Mouse (Mus musculus) stomach, embryonic 15.5 days (tissue): ENCODE data around the gene 4930402H24Rik. TPM values are rescaled to one million over a fixed set of nuclear protein-coding genes. Genes with fewer than 3 reads are reported as not detected.

Experiments used
- ATAC-seq: fragments of 200-750 bp; cut with Nextera tagmentation; 2 replicates; pipeline ENCODE4 v1.8.0; 2017; ENCODE audit warnings: low read depth, moderate number of reproducible peaks, moderate TSS enrichment; ENCODE audit not compliant: insufficient read depth, low FRiP score
- H3K27ac ChIP-seq: fragments of 300-500 bp; sonication (generic); 2 replicates; pipeline ENCODE4 v1.5.1; 2015; ENCODE audit warnings: mild to moderate bottlenecking, inconsistent platforms
- H3K27me3 ChIP-seq: fragments of 300-500 bp; sonication (generic); replicated peaks from 2 replicates; pipeline ENCODE4 v1.6.1; 2015; ENCODE audit warnings: inconsistent platforms
- H3K36me3 ChIP-seq: fragments of 300-500 bp; sonication (generic); 2 replicates; pipeline ENCODE4 v1.6.1; 2015; ENCODE audit warnings: inconsistent platforms
- H3K4me1 ChIP-seq: fragments of 300-500 bp; sonication (generic); 2 replicates; pipeline ENCODE4 v1.6.1; 2015; ENCODE audit warnings: inconsistent platforms
- H3K4me2 ChIP-seq: fragments of 300-500 bp; sonication (generic); 2 replicates; pipeline ENCODE4 v1.6.1; 2015; ENCODE audit warnings: mild to moderate bottlenecking, inconsistent platforms
- H3K4me3 ChIP-seq: fragments of 300-500 bp; sonication (generic); replicated peaks from 2 replicates; pipeline ENCODE4 v1.5.1; 2015; ENCODE audit warnings: inconsistent platforms
- H3K9ac ChIP-seq: fragments of 300-500 bp; sonication (generic); 2 replicates; pipeline ENCODE4 v1.6.1; 2015; ENCODE audit warnings: inconsistent platforms
- H3K9me3 ChIP-seq: fragments of 300-500 bp; sonication (generic); 2 replicates; pipeline ENCODE4 v1.6.1; 2016; ENCODE audit warnings: inconsistent platforms
- WGBS: fragments of 180-500 bp; shearing (Covaris S2); methylation state at CpG from one replicate; pipeline ENCODE4 v1.1.7; 2015; 5-methylcytosine and 5-hydroxymethylcytosine counted together
- polyA plus RNA-seq: library from polyadenylated mRNA; unstranded; fragments of >200 nt; fragmentation: Nextera tagmentation; extraction: Ambion mirVana; gene quantifications from 2 replicates; pipeline ENCODE4 v1.2.1, GENCODE M21; 2015

4930402H24Rik gene
- 29.8 and 31.9 TPM in 2 replicates for polyA plus RNA-seq

- H3K27me3 ChIP-seq, result no peaks in the 10 kb centered on the region
- ATAC-seq, result peak; percentile 99
- peak within 1 kb of the TSS; percentile 78 for H3K27ac ChIP-seq
- H3K4me2 ChIP-seq, result peak within 1 kb of the TSS; percentile 80
- WGBS, result 4% methylated on average over 50 of the region's 50 CpGs
- H3K36me3 ChIP-seq, result no peaks in the 10 kb centered on the region
- H3K4me3 ChIP-seq, result peak within 1 kb of the TSS; percentile 99
- H3K4me1 ChIP-seq, result peaks cover 5% of the 10 kb centered on the region; the same call in 1 of the 2 replicates
- H3K9ac ChIP-seq, result peak within 1 kb of the TSS; percentile 97
- H3K9me3 ChIP-seq, result no peaks in the 10 kb centered on the region
Measured at GRCm38 (mm10) chr2:130905751-130906583, at the start of gene 4930402H24Rik, which contains the start of gene Atrn. Gene 4930402H24Rik, minus strand, starts transcription at chr2:130906406. Gene Atrn, plus strand, starts transcription at chr2:130906495.

GRCm38 (mm10) chr2:130950548-130950947, 44.3 kb upstream of the 4930402H24Rik start:
- Histone ChIP-seq H3K9me3 (no peaks in the 10 kb centered on the region), H3K4me1 (no peaks in the 10 kb centered on the region), H3K36me3 (no peaks in the 10 kb centered on the region), H3K4me3 (no peak overlapping the region), H3K9ac (no peak overlapping the region), H3K4me2 (no peak overlapping the region), H3K27ac (no peak overlapping the region), H3K27me3 (no peaks in the 10 kb centered on the region)
- ATAC-seq, result no peak
- WGBS, result 5% methylated on average over 1 of the region's 1 CpGs

- Histone ChIP-seq H3K27ac (no peak overlapping the region), H3K9ac (no peak overlapping the region), H3K4me2 (no peak overlapping the region), H3K9me3 (no peaks in the 10 kb centered on the region), H3K36me3 (no peaks in the 10 kb centered on the region), H3K27me3 (no peaks in the 10 kb centered on the region), H3K4me1 (no peaks in the 10 kb centered on the region), H3K4me3 (no peak overlapping the region)
- WGBS, result 71% methylated on average over 2 of the region's 2 CpGs
- ATAC-seq, result no peak
Measured at GRCm38 (mm10) chr2:130949781-130950180, 43.6 kb upstream of the 4930402H24Rik start.

- Histone ChIP-seq H3K4me1 (no peaks in the 10 kb centered on the region), H3K9ac (no peak overlapping the region), H3K9me3 (no peaks in the 10 kb centered on the region), H3K4me3 (no peak overlapping the region), H3K27ac (no peak overlapping the region), H3K4me2 (no peak overlapping the region), H3K27me3 (no peaks in the 10 kb centered on the region), H3K36me3 (no peaks in the 10 kb centered on the region)
- 87% methylated on average over 12 of the region's 12 CpGs for WGBS
- no peak for ATAC-seq
Measured at GRCm38 (mm10) chr2:130932865-130933264, 26.7 kb upstream of the 4930402H24Rik start.

- Histone ChIP-seq H3K27ac (no peak overlapping the region), H3K27me3 (no peaks in the 10 kb centered on the region)
Measured at GRCm38 (mm10) chr2:130929994-130930393, 23.8 kb upstream of the 4930402H24Rik start.

GRCm38 (mm10) chr2:130928530-130928929, 22.3 kb upstream of the 4930402H24Rik start:
- Histone ChIP-seq H3K9ac (no peak overlapping the region), H3K4me1 (no peaks in the 10 kb centered on the region), H3K27ac (no peak overlapping the region), H3K4me3 (no peak overlapping the region), H3K36me3 (no peaks in the 10 kb centered on the region), H3K9me3 (no peaks in the 10 kb centered on the region), H3K4me2 (no peak overlapping the region), H3K27me3 (no peaks in the 10 kb centered on the region)
- ATAC-seq, result no peak

More at GRCm38 (mm10) chr2:130929994-130930393, 23.8 kb upstream of the 4930402H24Rik start:
- Histone ChIP-seq H3K9ac (no peak overlapping the region), H3K9me3 (no peaks in the 10 kb centered on the region), H3K4me3 (no peak overlapping the region), H3K36me3 (no peaks in the 10 kb centered on the region), H3K4me1 (no peaks in the 10 kb centered on the region), H3K4me2 (no peak overlapping the region)
- 86% methylated on average over 5 of the region's 5 CpGs for WGBS
- ATAC-seq, result no peak

- H3K36me3 ChIP-seq, result no peaks in the 10 kb centered on the region
- no peak overlapping the region for H3K4me3 ChIP-seq
- WGBS, result 81% methylated on average over 4 of the region's 4 CpGs
- no peak for ATAC-seq
- H3K27me3 ChIP-seq, result no peaks in the 10 kb centered on the region
- H3K4me1 ChIP-seq, result no peaks in the 10 kb centered on the region
- no peak overlapping the region for H3K4me2 ChIP-seq
- H3K9ac ChIP-seq, result no peak overlapping the region
- H3K9me3 ChIP-seq, result no peaks in the 10 kb centered on the region
- H3K27ac ChIP-seq, result no peak overlapping the region
Measured at GRCm38 (mm10) chr2:130928031-130928430, 21.8 kb upstream of the 4930402H24Rik start.

GRCm38 (mm10) chr2:130924950-130925349, 18.7 kb upstream of the 4930402H24Rik start:
- no peaks in the 10 kb centered on the region for H3K4me1 ChIP-seq
- H3K9ac ChIP-seq, result no peak overlapping the region
- ATAC-seq, result no peak
- no peaks in the 10 kb centered on the region for H3K36me3 ChIP-seq
- no peak overlapping the region for H3K4me2 ChIP-seq
- 66% methylated on average over 2 of the region's 2 CpGs for WGBS
- H3K9me3 ChIP-seq, result no peaks in the 10 kb centered on the region
- no peak overlapping the region for H3K27ac ChIP-seq
- H3K27me3 ChIP-seq, result no peaks in the 10 kb centered on the region
- H3K4me3 ChIP-seq, result no peak overlapping the region

GRCm38 (mm10) chr2:130919062-130919593, 12.9 kb upstream of the 4930402H24Rik start:
- WGBS, result 66% methylated on average over 5 of the region's 5 CpGs
- ATAC-seq, result no peak

GRCm38 (mm10) chr2:130917686-130918085, 11.5 kb upstream of the 4930402H24Rik start:
- H3K27me3 ChIP-seq, result no peaks in the 10 kb centered on the region
- no peak overlapping the region for H3K9ac ChIP-seq
- no peak overlapping the region for H3K4me3 ChIP-seq
- ATAC-seq, result no peak
- 90% methylated on average over 1 of the region's 1 CpGs for WGBS
- H3K4me2 ChIP-seq, result no peak overlapping the region
- no peaks in the 10 kb centered on the region for H3K4me1 ChIP-seq
- H3K9me3 ChIP-seq, result no peaks in the 10 kb centered on the region
- no peaks in the 10 kb centered on the region for H3K36me3 ChIP-seq
- no peak overlapping the region for H3K27ac ChIP-seq

More at GRCm38 (mm10) chr2:130919062-130919593, 12.9 kb upstream of the 4930402H24Rik start:
- Histone ChIP-seq H3K27ac (no peak overlapping the region), H3K4me3 (no peak overlapping the region), H3K27me3 (no peaks in the 10 kb centered on the region), H3K4me1 (no peaks in the 10 kb centered on the region), H3K4me2 (no peak overlapping the region), H3K9me3 (no peaks in the 10 kb centered on the region), H3K9ac (no peak overlapping the region), H3K36me3 (no peaks in the 10 kb centered on the region)

- Histone ChIP-seq H3K36me3 (no peaks in the 10 kb centered on the region), H3K4me3 (no peak overlapping the region), H3K9me3 (no peaks in the 10 kb centered on the region), H3K27me3 (no peaks in the 10 kb centered on the region), H3K9ac (no peak overlapping the region), H3K4me1 (no peaks in the 10 kb centered on the region), H3K4me2 (no peak overlapping the region), H3K27ac (no peak overlapping the region)
- 32% methylated on average over 3 of the region's 3 CpGs for WGBS
- no peak for ATAC-seq
Measured at GRCm38 (mm10) chr2:130916521-130917147, 10.4 kb upstream of the 4930402H24Rik start.

- H3K4me1 ChIP-seq, result no peaks in the 10 kb centered on the region
- H3K27ac ChIP-seq, result no peak overlapping the region
- H3K9me3 ChIP-seq, result no peaks in the 10 kb centered on the region
- no peak overlapping the region for H3K4me2 ChIP-seq
- WGBS, result 85% methylated on average over 1 of the region's 1 CpGs
- H3K27me3 ChIP-seq, result no peaks in the 10 kb centered on the region
- H3K36me3 ChIP-seq, result no peaks in the 10 kb centered on the region
- no peak overlapping the region for H3K9ac ChIP-seq
- H3K4me3 ChIP-seq, result no peak overlapping the region
- no peak for ATAC-seq
Measured at GRCm38 (mm10) chr2:130914873-130915272, 8.7 kb upstream of the 4930402H24Rik start.
